Mouse (Mus musculus) embryonic fibroblast, embryonic 13.5 days (primary cell): ENCODE results near the gene Acap1.

Experiments used
- CTCF ChIP-seq: IDR thresholded peaks from 2 replicates; pipeline ENCODE4 v1.5.1; 2011; ENCODE audit warnings: mild to moderate bottlenecking, control low read depth, low read length, moderate library complexity, borderline replicate concordance; ENCODE audit not compliant: insufficient read depth
- POLR2A ChIP-seq: IDR thresholded peaks from 2 replicates; pipeline ENCODE4 v1.6.1; 2011; ENCODE audit warnings: low read depth, mild to moderate bottlenecking, control low read depth, low read length, moderate library complexity

- TF ChIP-seq CTCF (no peak), POLR2A (no peak)
Measured at GRCm38 (mm10) chr11:69870289-69871069, 24.9 kb downstream of the Acap1 start.
